Mouse (Mus musculus) B cell, adult 2 months (primary cell): ENCODE measurements around the gene Bcl3.

Source experiments
- DNase-seq, 2 experiments: peaks; one replicate each; pipeline ENCODE4 v3.0.0; 2022

The Bcl3 gene

GRCm38 (mm10) chr7:19768251-19768650 lies 54.3 kb downstream of the Bcl3 start:
- no peak for DNase-seq

- no peak for DNase-seq
Observed at GRCm38 (mm10) chr7:19764581-19764980, 58.0 kb downstream of the Bcl3 start.

DNA sequence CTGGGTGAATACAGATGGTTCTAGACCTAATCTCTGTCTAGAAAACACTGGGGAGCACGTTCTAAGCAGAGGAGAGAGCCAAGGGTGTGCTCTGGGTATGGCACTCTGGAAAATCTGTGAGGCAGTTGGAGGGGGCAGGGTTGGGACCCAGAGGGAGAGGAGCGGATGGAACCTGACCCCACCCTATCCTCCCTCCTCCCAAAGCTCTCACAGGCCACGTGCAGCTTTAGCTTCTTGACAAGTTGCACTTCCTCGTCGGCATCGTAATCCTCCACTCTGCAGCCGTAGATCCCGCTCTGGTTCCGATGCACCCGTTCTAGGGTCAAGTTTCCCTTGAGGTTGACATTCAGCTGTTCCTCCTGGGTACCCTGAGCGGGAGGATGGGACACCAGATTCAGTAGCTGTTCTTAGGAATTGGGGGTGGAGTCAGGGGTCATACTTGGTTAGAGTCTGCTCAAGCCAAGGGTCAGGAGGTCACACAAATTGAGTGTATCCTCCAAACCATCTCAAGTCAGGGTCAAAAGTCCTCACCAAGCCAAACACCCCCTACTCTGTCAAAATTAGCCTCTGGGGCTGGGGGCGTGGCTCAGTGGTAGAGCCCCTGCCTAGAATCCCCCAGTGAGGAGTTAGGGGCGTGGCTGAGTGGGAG lies 58.6 kb downstream of the Bcl3 start:
- no peak for DNase-seq

GRCm38 (mm10) chr7:19762283-19762682 lies 60.3 kb downstream of the Bcl3 start:
- DNase-seq = no peak

GRCm38 (mm10) chr7:19760021-19760420 lies 62.5 kb downstream of the Bcl3 start:
- DNase-seq = no peak

- no peak for DNase-seq
Observed at GRCm38 (mm10) chr7:19758623-19759022, 63.9 kb downstream of the Bcl3 start.
